In the genomic region with DNA sequence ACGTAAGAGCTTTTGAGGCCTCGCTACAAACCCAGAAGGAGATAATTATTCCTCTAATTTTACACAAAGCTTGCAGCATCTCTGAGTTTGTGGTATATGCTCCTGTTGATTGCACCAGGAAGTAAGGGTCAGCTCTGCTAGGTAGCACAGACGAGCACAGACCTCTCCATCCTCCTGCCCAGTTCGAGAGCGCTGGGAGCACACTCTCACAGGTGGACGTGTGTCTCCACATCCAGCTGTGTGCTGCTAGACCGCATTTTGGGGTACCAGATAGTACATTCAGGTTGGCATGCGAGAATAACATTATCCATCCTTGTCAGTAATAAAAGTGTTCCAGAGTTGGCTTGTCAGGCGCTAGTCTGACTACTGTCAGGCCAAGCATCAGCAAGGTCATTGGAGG, we compare ENCODE assay signal across 20 mouse cellular contexts. TPM values are rescaled to one million over a fixed set of nuclear protein-coding genes. Genes with fewer than 3 reads are reported as not detected.
DNase-seq lines count a peak whose midpoint lies in the region; ATAC-seq and TF ChIP-seq lines count a peak whose summit lies in the region.
"Had no signal": no experiment of that assay in that cellular context is flagged by ENCODE, and none has a peak within 500 bp of the region (broad histone marks: within the 10 kb centered on the region; RNA-seq: fewer than 3 reads in every experiment).

No protein-coding gene starts in this region.

- peaks cover 5% of the 10 kb centered on the region; the same call in 1 of the 2 replicates for H3K4me1 ChIP-seq in forebrain, postnatal 0 days (ENCODE audit: insufficient read depth)
- no peaks in the 10 kb centered on the region; the same call in none of the 2 replicates for H3K4me1 ChIP-seq in forebrain, embryonic 15.5 days
- peaks cover 8% of the 10 kb centered on the region; the same call in 1 of the 2 replicates for H3K4me1 ChIP-seq in kidney, embryonic 14.5 days (ENCODE audit: control insufficient read depth, insufficient read depth, low read length)
- H3K4me1 ChIP-seq in E14TG2a.4 (replicated peaks; ENCODE audit: low read depth, low read length): peaks cover 92% of the 10 kb centered on the region
- peaks cover 4% of the 10 kb centered on the region for H3K4me1 ChIP-seq in ES-Bruce4 (ENCODE audit: control insufficient read depth, insufficient read depth, low read length)
- H3K4me1 ChIP-seq: hindbrain, embryonic 12.5 days had no signal

- TF ChIP-seq EP300 in ES-Bruce4 (IDR thresholded peaks at IDR 0.05; ENCODE audit: insufficient read depth, low read depth, low read length): no peak

- DNase-seq in forebrain, postnatal 0 days: no peak
- no peak for DNase-seq in kidney, adult 11 months
- DNase-seq: adrenal gland, postnatal 10 days; cerebellum, adult 11 months; cerebellum, adult 8-10 months; cerebellum, postnatal 14 days; embryo, embryonic 11 days; gastrocnemius, adult 2 months; gastrocnemius, postnatal 25 days had no signal

- H3K27ac ChIP-seq in forebrain, postnatal 0 days (ENCODE audit: low read depth, low read length): 0 out of 2 replicates have a peak overlapping the region, but pooled peaks have one; percentile 40
- H3K27ac ChIP-seq in forebrain, embryonic 15.5 days (replicated peaks): no peak overlapping the region
- H3K27ac ChIP-seq in kidney, embryonic 14.5 days (ENCODE audit: low read depth, low read length): 0 out of 2 replicates have a peak overlapping the region, but pooled peaks have one; percentile 2
- 0 out of 2 replicates have a peak overlapping the region, but pooled peaks have one; percentile 35 for H3K27ac ChIP-seq in ES-Bruce4 (ENCODE audit: insufficient read depth, low read length)
- H3K27ac ChIP-seq: embryonic facial prominence, embryonic 13.5 days; gastrocnemius, adult 2 months; heart, embryonic 10.5 days; heart, embryonic 15.5 days; hindbrain, embryonic 12.5 days had no signal

- no peak for TF ChIP-seq CTCF in forebrain, postnatal 0 days (IDR thresholded peaks at IDR 0.05; ENCODE audit: low read depth)
- no peak for TF ChIP-seq CTCF in E14TG2a.4 (conservative IDR thresholded peaks at IDR 0.05; ENCODE audit: low read length)
- TF ChIP-seq CTCF in ES-Bruce4 (IDR thresholded peaks at IDR 0.05; ENCODE audit: low read depth, low read length): no peak

- H3K36me3 ChIP-seq in forebrain, postnatal 0 days (ENCODE audit: insufficient read depth): no peaks in the 10 kb centered on the region
- H3K36me3 ChIP-seq in forebrain, embryonic 15.5 days: no peaks in the 10 kb centered on the region
- H3K36me3 ChIP-seq in kidney, embryonic 14.5 days (ENCODE audit: control insufficient read depth, insufficient read depth, low read length): no peaks in the 10 kb centered on the region
- H3K36me3 ChIP-seq in E14TG2a.4 (ENCODE audit: insufficient read depth, low read length) (peaks cover 29% of the 10 kb centered on the region), ES-Bruce4 (ENCODE audit: control insufficient read depth, insufficient read depth, low read length, poor library complexity, severe bottlenecking) (no peaks in the 10 kb centered on the region)
- H3K36me3 ChIP-seq: embryonic facial prominence, embryonic 13.5 days; heart, embryonic 10.5 days; heart, embryonic 15.5 days; hindbrain, embryonic 12.5 days had no signal

- H3K9me3 ChIP-seq in forebrain, postnatal 0 days (ENCODE audit: low read length): no peaks in the 10 kb centered on the region
- H3K9me3 ChIP-seq in forebrain, embryonic 15.5 days: no peaks in the 10 kb centered on the region
- H3K9me3 ChIP-seq in kidney, embryonic 14.5 days (ENCODE audit: control insufficient read depth, low read length): no peaks in the 10 kb centered on the region
- H3K9me3 ChIP-seq in E14TG2a.4 (ENCODE audit: low read length) (no peaks in the 10 kb centered on the region), ES-Bruce4 (replicated peaks; ENCODE audit: control insufficient read depth, insufficient read depth, low read length, poor library complexity, severe bottlenecking) (no peaks in the 10 kb centered on the region)
- H3K9me3 ChIP-seq: embryonic facial prominence, embryonic 13.5 days; heart, embryonic 10.5 days; heart, embryonic 15.5 days; hindbrain, embryonic 12.5 days had no signal

- no peak overlapping the region for H3K4me2 ChIP-seq in forebrain, postnatal 0 days (ENCODE audit: low read depth)
- no peak overlapping the region for H3K4me2 ChIP-seq in forebrain, embryonic 15.5 days (replicated peaks)
- no peak overlapping the region for H3K4me2 ChIP-seq in kidney, embryonic 14.5 days (replicated peaks; ENCODE audit: low read depth, low read length)
- H3K4me2 ChIP-seq: embryonic facial prominence, embryonic 13.5 days; heart, embryonic 15.5 days; hindbrain, embryonic 12.5 days had no signal

- H3K27me3 ChIP-seq in forebrain, postnatal 0 days (ENCODE audit: insufficient read depth, low read length): no peaks in the 10 kb centered on the region
- peaks cover 9% of the 10 kb centered on the region; the same call in 1 of the 2 replicates for H3K27me3 ChIP-seq in forebrain, embryonic 15.5 days
- no peaks in the 10 kb centered on the region for H3K27me3 ChIP-seq in kidney, embryonic 14.5 days (ENCODE audit: control insufficient read depth, insufficient read depth, low read length)
- H3K27me3 ChIP-seq in E14TG2a.4 (ENCODE audit: insufficient read depth, low read length) (no peaks in the 10 kb centered on the region), ES-Bruce4 (ENCODE audit: control insufficient read depth, insufficient read depth, low read length, poor library complexity, severe bottlenecking) (no peaks in the 10 kb centered on the region)
- H3K27me3 ChIP-seq: heart, embryonic 15.5 days had no signal

- H3K4me3 ChIP-seq in forebrain, postnatal 0 days (ENCODE audit: low read depth, low read length): no peak overlapping the region
- H3K4me3 ChIP-seq in forebrain, embryonic 15.5 days: no peak overlapping the region
- no peak overlapping the region for H3K4me3 ChIP-seq in kidney, embryonic 14.5 days (ENCODE audit: low read length)
- H3K4me3 ChIP-seq in E14TG2a.4 (replicated peaks; ENCODE audit: low read length) (0 out of 2 replicates have a peak overlapping the region, but pooled peaks have one; percentile 3), ES-Bruce4 (ENCODE audit: low read depth, low read length) (no peak overlapping the region)
- H3K4me3 ChIP-seq: embryonic facial prominence, embryonic 13.5 days; gastrocnemius, adult 2 months; heart, embryonic 10.5 days; heart, embryonic 15.5 days; hindbrain, embryonic 12.5 days had no signal

- no peak for TF ChIP-seq POLR2A in ES-Bruce4 (IDR thresholded peaks at IDR 0.05; ENCODE audit: insufficient read depth, low read length)

- WGBS in forebrain, postnatal 0 days: 65% methylated on average over 9 of the region's 9 CpGs
- WGBS in forebrain, embryonic 15.5 days: 63% methylated on average over 9 of the region's 9 CpGs
- 43% methylated on average over 9 of the region's 9 CpGs for WGBS in kidney, embryonic 14.5 days

- H3K9ac ChIP-seq in forebrain, postnatal 0 days: no peak overlapping the region
- H3K9ac ChIP-seq in forebrain, embryonic 15.5 days (replicated peaks): no peak overlapping the region
- H3K9ac ChIP-seq in kidney, embryonic 14.5 days (ENCODE audit: low read depth, low read length): no peak overlapping the region
- no peak overlapping the region for H3K9ac ChIP-seq in ES-Bruce4 (ENCODE audit: low read depth, poor library complexity, severe bottlenecking)
- H3K9ac ChIP-seq: embryonic facial prominence, embryonic 13.5 days; heart, embryonic 15.5 days; hindbrain, embryonic 12.5 days had no signal

- no peak for ATAC-seq in forebrain, postnatal 0 days
- no peak for ATAC-seq in forebrain, embryonic 15.5 days (replicated peaks)
- ATAC-seq in kidney, embryonic 14.5 days (ENCODE audit: low FRiP score, low TSS enrichment): no peak
- ATAC-seq: hindbrain, embryonic 16.5 days; inflammation-experienced regulatory T-cells, adult 6 months; intestine, postnatal 0 days had no signal

RNA-seq across cellular contexts. Expression of gene Tjp2, which starts 5.8 kb away (rescaled TPM):
- 13.7 and 15.5 TPM in 2 replicates for total RNA-seq in forebrain, postnatal 0 days (2014; rRNA removed)
- polyA plus RNA-seq in forebrain, postnatal 0 days (2015; fragmentation: Nextera tagmentation; extraction: Ambion mirVana): 6.8 and 8.8 TPM in 2 replicates
- 11.9 and 13.9 TPM in 2 replicates for polyA plus RNA-seq in forebrain, embryonic 15.5 days (2015; fragmentation: Nextera tagmentation; extraction: Ambion mirVana)
- polyA plus RNA-seq in kidney, embryonic 14.5 days (2014; fragmentation: Nextera tagmentation; extraction: Ambion mirVana): 18.3 and 34.9 TPM in 2 replicates
- polyA plus RNA-seq in ES-Bruce4 (2011; ENCODE audit: insufficient read depth, insufficient read length, low read depth, missing spikeins): 114 and 115 TPM in 2 replicates
